Mouse (Mus musculus): Measurements from ENCODE around the gene Jak3.

DNA sequence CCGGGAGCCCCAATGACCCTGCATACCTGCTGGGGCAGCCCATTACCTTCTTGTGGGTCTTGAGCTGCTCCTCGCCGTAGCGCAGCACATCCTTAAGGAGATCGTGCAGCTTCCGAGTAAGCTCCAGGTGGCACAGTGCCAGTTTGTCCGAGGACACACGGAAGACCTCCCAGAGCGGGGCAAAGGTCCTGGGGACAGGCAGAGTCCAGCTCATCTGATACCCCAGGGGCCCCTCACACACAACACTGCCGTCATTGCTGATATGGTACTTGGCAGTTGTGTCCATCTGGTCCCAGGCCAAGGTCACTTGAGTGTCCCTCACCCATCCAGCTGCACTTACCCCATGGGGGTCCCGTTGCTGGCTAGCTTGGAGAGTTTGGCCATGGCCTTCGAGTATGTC, 41.0 kb downstream of the Jak3 start:
- no peak for TF ChIP-seq POLR2A (IDR thresholded peaks at IDR 0.05; ENCODE audit: low read depth, low read length)
- no peak for TF ChIP-seq CTCF (conservative IDR thresholded peaks at IDR 0.05 in 1 of 2, IDR thresholded peaks at IDR 0.05 in 1 of 2; ENCODE audit: low read depth in 2 of 2, low read length in 2 of 2)
- no peak for TF ChIP-seq EP300 (IDR thresholded peaks at IDR 0.05; ENCODE audit: low read length)
- TF ChIP-seq MAFK (IDR thresholded peaks at IDR 0.05; ENCODE audit: insufficient replicate concordance, low read length): no peak
- TF ChIP-seq RCOR1 (conservative IDR thresholded peaks at IDR 0.05; ENCODE audit: low read depth, low read length): no peak
- no peak for TF ChIP-seq SMC3 (IDR thresholded peaks at IDR 0.05; ENCODE audit: low read depth, low read length)
- no peak for TF ChIP-seq E2F4 (IDR thresholded peaks at IDR 0.05; ENCODE audit: insufficient replicate concordance, low read depth, low read length)
- TF ChIP-seq JUND (conservative IDR thresholded peaks at IDR 0.05; ENCODE audit: low read depth, low read length): no peak
- TF ChIP-seq SIN3A (IDR thresholded peaks at IDR 0.05; ENCODE audit: low read length): no peak
